Mouse (Mus musculus): ENCODE data around the gene Dyx1c1.

Dyx1c1 gene

GRCm38 (mm10) chr9:72958521-72959450 is at the start of gene Dyx1c1, which contains the start of gene Gm44503:
Gene Dyx1c1, plus strand, starts transcription at chr9:72958785.
Gene Gm44503, plus strand, starts transcription at chr9:72958852.
- DNase-seq (ENCODE audit: extremely low read depth, low read depth, low spot score), result no peak

- DNase-seq (ENCODE audit: extremely low read depth, low read depth, low spot score), result no peak
These were observed 47.2 kb upstream of the Dyx1c1 start for GRCm38 (mm10) chr9:72911381-72911780.

- no peak for DNase-seq (ENCODE audit: extremely low read depth, low read depth, low spot score)
These were observed 45.0 kb upstream of the Dyx1c1 start for GRCm38 (mm10) chr9:72913551-72913950.

GRCm38 (mm10) chr9:72915728-72916127 is 42.9 kb upstream of the Dyx1c1 start:
- no peak for DNase-seq (ENCODE audit: extremely low read depth, low read depth, low spot score)

GRCm38 (mm10) chr9:72923068-72923467 is 35.5 kb upstream of the Dyx1c1 start:
- no peak for DNase-seq (ENCODE audit: extremely low read depth, low read depth, low spot score)

GRCm38 (mm10) chr9:72925021-72925934 is 33.3 kb upstream of the Dyx1c1 start, which contains the start of gene Pygo1:
Gene Pygo1, plus strand, starts transcription at chr9:72925645.
- no peak for DNase-seq (ENCODE audit: extremely low read depth, low read depth, low spot score)

- no peak for DNase-seq (ENCODE audit: extremely low read depth, low read depth, low spot score)
These were observed 32.7 kb upstream of the Dyx1c1 start for GRCm38 (mm10) chr9:72925935-72926258.

GRCm38 (mm10) chr9:72931166-72931790 is 27.3 kb upstream of the Dyx1c1 start:
- DNase-seq (ENCODE audit: extremely low read depth, low read depth, low spot score), result no peak

GRCm38 (mm10) chr9:72935309-72935708 is 23.3 kb upstream of the Dyx1c1 start:
- DNase-seq (ENCODE audit: extremely low read depth, low read depth, low spot score), result no peak

- peak; percentile 56 for DNase-seq (ENCODE audit: extremely low read depth, low read depth, low spot score)
These were observed 22.3 kb upstream of the Dyx1c1 start for GRCm38 (mm10) chr9:72936301-72936700.

- DNase-seq (ENCODE audit: extremely low read depth, low read depth, low spot score), result no peak
These were observed 15.2 kb upstream of the Dyx1c1 start for GRCm38 (mm10) chr9:72943424-72943823.

- no peak for DNase-seq (ENCODE audit: extremely low read depth, low read depth, low spot score)
These were observed 14.3 kb upstream of the Dyx1c1 start for GRCm38 (mm10) chr9:72944286-72944685.

- DNase-seq (ENCODE audit: extremely low read depth, low read depth, low spot score), result no peak
These were observed 11.6 kb upstream of the Dyx1c1 start for GRCm38 (mm10) chr9:72947010-72947409.

GRCm38 (mm10) chr9:72949572-72949971 is 9.0 kb upstream of the Dyx1c1 start:
- no peak for DNase-seq (ENCODE audit: extremely low read depth, low read depth, low spot score)

GRCm38 (mm10) chr9:72954746-72955145 is 3.8 kb upstream of the Dyx1c1 start:
- no peak for DNase-seq (ENCODE audit: extremely low read depth, low read depth, low spot score)

GRCm38 (mm10) chr9:72955546-72955945 is 3.0 kb upstream of the Dyx1c1 start:
- no peak for DNase-seq (ENCODE audit: extremely low read depth, low read depth, low spot score)

GRCm38 (mm10) chr9:72961346-72961745 is 2.8 kb downstream of the Dyx1c1 start:
- DNase-seq (ENCODE audit: extremely low read depth, low read depth, low spot score), result no peak

- no peak for DNase-seq (ENCODE audit: extremely low read depth, low read depth, low spot score)
These were observed 3.4 kb downstream of the Dyx1c1 start for GRCm38 (mm10) chr9:72961959-72962358.

- peak; percentile 37 for DNase-seq (ENCODE audit: extremely low read depth, low read depth, low spot score)
These were observed 9.9 kb downstream of the Dyx1c1 start for GRCm38 (mm10) chr9:72968349-72969061.

- no peak for DNase-seq (ENCODE audit: extremely low read depth, low read depth, low spot score)
These were observed 11.3 kb downstream of the Dyx1c1 start for GRCm38 (mm10) chr9:72969874-72970273.
